Mouse (Mus musculus) intestine, postnatal 0 days (tissue): ENCODE measurements at regions not wholly inside any gene's neighbourhood (a gene's known extent, or its start where the extent isn't known, plus 50 kb on each side); places are given as distances from the start of the nearest gene placed in this dataset.

ENCODE experiments used
- ATAC-seq: fragments of 200-750 bp; cut with Nextera tagmentation; 2 replicates; pipeline ENCODE4 v1.8.0; 2017; ENCODE audit warnings: mild to moderate bottlenecking, moderate TSS enrichment, moderate library complexity
- H3K27ac ChIP-seq: fragments of 300-500 bp; sonication (generic); 2 replicates; pipeline ENCODE4 v1.5.1; 2014; ENCODE audit warnings: mild to moderate bottlenecking, low read depth, low read length, moderate library complexity
- H3K27me3 ChIP-seq: fragments of 300-500 bp; sonication (generic); replicated peaks from 2 replicates; pipeline ENCODE4 v1.6.1; 2014; ENCODE audit warnings: low read length, mixed read lengths; ENCODE audit not compliant: control insufficient read depth, insufficient read depth
- H3K36me3 ChIP-seq: fragments of 300-500 bp; sonication (generic); 2 replicates; pipeline ENCODE4 v1.6.1; 2014; ENCODE audit warnings: mild to moderate bottlenecking, moderate library complexity; ENCODE audit not compliant: control insufficient read depth, insufficient read depth
- H3K4me1 ChIP-seq: fragments of 300-500 bp; sonication (generic); replicated peaks from 2 replicates; pipeline ENCODE4 v1.6.1; 2014; ENCODE audit warnings: antibody characterized with exemption, low read length, mixed read lengths; ENCODE audit not compliant: control insufficient read depth, insufficient read depth
- H3K4me2 ChIP-seq: fragments of 300-500 bp; sonication (generic); replicated peaks from 2 replicates; pipeline ENCODE4 v1.6.1; 2014; ENCODE audit warnings: low read depth, mild to moderate bottlenecking, moderate library complexity
- H3K4me3 ChIP-seq: fragments of 300-500 bp; sonication (generic); 2 replicates; pipeline ENCODE4 v1.5.1; 2014; ENCODE audit warnings: low read depth, low read length
- H3K9ac ChIP-seq: fragments of 300-500 bp; sonication (generic); 2 replicates; pipeline ENCODE4 v1.6.1; 2014; ENCODE audit warnings: mild to moderate bottlenecking, low read depth, low read length
- H3K9me3 ChIP-seq: fragments of 300-500 bp; sonication (generic); 2 replicates; pipeline ENCODE4 v1.6.1; 2016; ENCODE audit warnings: mixed run types; ENCODE audit not compliant: control insufficient read depth
- CTCF ChIP-seq: sonication (generic); IDR thresholded peaks from 2 replicates; pipeline ENCODE4 v1.5.1; 2016; ENCODE audit warnings: low read depth, mild to moderate bottlenecking, control low read depth, antibody characterized with exemption, moderate library complexity
- WGBS: fragments of 180-500 bp; shearing (Covaris S2); extraction: QIAGEN DNeasy Blood & Tissue Kit; methylation state at CpG from one replicate; pipeline ENCODE4 v1.1.7; 2014; 5-methylcytosine and 5-hydroxymethylcytosine counted together

DNA sequence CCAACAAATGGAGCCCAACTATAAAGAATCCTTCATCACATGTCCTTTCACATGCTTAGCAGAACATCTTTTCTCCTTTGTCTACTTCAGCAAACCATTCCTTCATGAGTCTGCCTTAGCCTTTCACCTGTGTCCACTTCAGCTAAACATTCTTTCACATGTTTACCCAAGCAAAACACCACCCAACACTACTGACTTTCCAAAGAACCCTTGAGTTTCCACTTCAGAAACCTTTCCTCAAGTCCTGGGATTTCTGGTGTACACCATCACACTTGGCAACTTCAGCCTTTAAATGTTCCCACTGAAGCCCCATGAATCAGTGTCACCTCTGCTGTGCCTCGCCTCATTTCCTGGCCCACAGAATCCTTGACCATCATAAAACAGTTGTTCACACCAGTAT is 278.2 kb upstream of the Rps6ka3 start:
- 65% methylated on average over 1 of the region's 1 CpGs for WGBS
- Histone ChIP-seq H3K4me1 (no peaks in the 10 kb centered on the region), H3K4me3 (no peak overlapping the region), H3K9ac (no peak overlapping the region), H3K9me3 (no peaks in the 10 kb centered on the region), H3K36me3 (no peaks in the 10 kb centered on the region), H3K27me3 (no peaks in the 10 kb centered on the region), H3K27ac (no peak overlapping the region), H3K4me2 (no peak overlapping the region)
- no peak for ATAC-seq
- no peak for TF ChIP-seq CTCF

DNA sequence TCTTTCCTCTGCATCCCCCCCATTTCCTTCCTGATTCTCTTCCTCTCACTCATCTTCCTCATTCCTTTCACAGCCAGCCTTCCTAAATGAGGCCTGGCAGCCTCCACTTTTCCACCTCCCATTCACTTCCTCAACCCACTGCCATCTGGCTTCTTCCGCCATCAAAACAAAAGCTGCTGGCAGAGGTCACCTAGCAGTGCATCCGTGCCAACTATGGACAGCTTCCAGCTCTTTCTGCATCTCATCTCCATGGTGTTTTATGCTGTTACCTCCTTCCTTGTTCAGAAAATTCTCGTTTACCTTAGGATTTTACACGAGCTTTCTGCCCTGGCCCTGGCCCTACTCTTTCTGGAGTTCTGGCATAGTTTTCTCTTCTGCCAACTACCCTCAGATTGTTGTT is 262.9 kb upstream of the Rps6ka3 start:
- 68% methylated on average over 4 of the region's 4 CpGs for WGBS
- H3K27ac ChIP-seq: no peak overlapping the region
- H3K9ac ChIP-seq: no peak overlapping the region

DNA sequence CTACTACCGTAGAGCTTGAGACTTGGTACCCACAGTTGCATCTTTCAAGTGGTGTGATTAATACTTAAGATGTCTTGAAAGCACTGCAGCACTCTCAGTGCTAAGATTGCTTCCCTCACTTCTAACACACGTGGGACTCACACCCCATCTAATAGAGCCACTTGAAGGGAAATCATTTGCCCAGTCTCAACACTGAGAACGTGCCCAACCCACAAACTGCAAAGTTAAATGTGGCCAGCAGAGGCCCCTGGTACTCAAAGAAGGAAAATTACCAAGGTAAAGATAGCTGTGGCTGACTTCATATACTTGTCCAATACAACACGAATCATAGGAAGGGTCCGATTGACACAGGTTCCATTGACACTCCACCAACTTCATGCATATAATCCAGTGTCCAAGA is 238.4 kb upstream of the Rps6ka3 start:
- peak; percentile 57 for TF ChIP-seq CTCF
- H3K27me3 ChIP-seq: no peaks in the 10 kb centered on the region
- 67% methylated on average over 5 of the region's 5 CpGs for WGBS
- no peak overlapping the region for H3K9ac ChIP-seq
- H3K27ac ChIP-seq: no peak overlapping the region
- no peaks in the 10 kb centered on the region for H3K36me3 ChIP-seq
- no peaks in the 10 kb centered on the region for H3K9me3 ChIP-seq
- H3K4me1 ChIP-seq: no peaks in the 10 kb centered on the region
- no peak overlapping the region for H3K4me3 ChIP-seq
- no peak overlapping the region for H3K4me2 ChIP-seq
- no peak for ATAC-seq

More for the DNA sequence above, 262.9 kb upstream of the Rps6ka3 start:
- no peak overlapping the region for H3K4me3 ChIP-seq
- no peak for ATAC-seq
- no peaks in the 10 kb centered on the region for H3K27me3 ChIP-seq
- no peak overlapping the region for H3K4me2 ChIP-seq
- H3K9me3 ChIP-seq: no peaks in the 10 kb centered on the region
- H3K4me1 ChIP-seq: no peaks in the 10 kb centered on the region
- no peaks in the 10 kb centered on the region for H3K36me3 ChIP-seq
- TF ChIP-seq CTCF: no peak

DNA sequence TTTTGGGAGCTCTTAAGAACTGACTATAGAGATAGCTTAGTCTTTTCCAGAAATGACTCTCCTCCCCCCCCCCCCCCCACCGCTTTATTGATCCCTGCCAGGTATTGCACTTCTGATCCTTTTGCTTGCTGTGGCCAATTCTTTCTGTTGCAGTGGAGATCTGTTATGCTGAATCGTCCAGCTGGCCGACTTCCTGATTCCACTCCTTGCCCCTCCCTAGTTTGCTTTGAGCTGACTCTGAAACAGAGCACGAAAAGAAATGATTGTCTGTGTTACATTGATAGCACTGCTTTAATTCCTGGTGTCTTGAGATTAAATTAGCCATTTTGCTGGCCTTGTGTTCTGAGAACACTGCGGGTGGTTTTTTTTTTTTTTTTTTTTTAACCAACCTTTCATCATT is 233.5 kb upstream of the Rps6ka3 start:
- WGBS: 37% methylated on average over 4 of the region's 5 CpGs
- Histone ChIP-seq H3K27ac (no peak overlapping the region), H3K36me3 (no peaks in the 10 kb centered on the region), H3K9ac (no peak overlapping the region), H3K4me2 (no peak overlapping the region), H3K4me3 (no peak overlapping the region), H3K27me3 (no peaks in the 10 kb centered on the region), H3K9me3 (no peaks in the 10 kb centered on the region), H3K4me1 (no peaks in the 10 kb centered on the region)
- TF ChIP-seq CTCF: no peak
- no peak for ATAC-seq

DNA sequence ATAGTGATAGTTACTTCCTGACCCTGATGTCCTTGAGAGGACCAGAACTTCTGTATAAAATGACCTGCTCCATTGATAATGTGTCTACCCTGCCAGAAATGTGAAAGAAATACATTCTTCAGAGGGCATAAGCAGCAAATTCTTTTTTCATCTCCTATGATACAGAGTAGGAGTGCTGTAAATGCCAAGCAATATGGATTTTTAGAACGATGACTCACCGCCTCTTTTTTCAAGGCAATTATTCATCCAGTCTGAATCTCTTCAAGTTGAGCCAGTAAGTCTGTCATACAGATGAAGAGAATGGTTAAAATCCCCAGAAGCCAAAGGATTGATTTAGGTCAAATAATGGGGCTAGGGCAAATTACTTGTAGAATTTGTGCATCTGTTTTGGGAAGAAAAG is 225.4 kb upstream of the Rps6ka3 start:
- H3K4me1 ChIP-seq: no peaks in the 10 kb centered on the region
- H3K9ac ChIP-seq: no peak overlapping the region
- H3K27ac ChIP-seq: no peak overlapping the region
- no peak overlapping the region for H3K4me3 ChIP-seq
- H3K4me2 ChIP-seq: no peak overlapping the region
- no peak for ATAC-seq
- TF ChIP-seq CTCF: no peak
- 84% methylated on average over 2 of the region's 2 CpGs for WGBS
- H3K36me3 ChIP-seq: no peaks in the 10 kb centered on the region
- H3K27me3 ChIP-seq: no peaks in the 10 kb centered on the region
- no peaks in the 10 kb centered on the region for H3K9me3 ChIP-seq

DNA sequence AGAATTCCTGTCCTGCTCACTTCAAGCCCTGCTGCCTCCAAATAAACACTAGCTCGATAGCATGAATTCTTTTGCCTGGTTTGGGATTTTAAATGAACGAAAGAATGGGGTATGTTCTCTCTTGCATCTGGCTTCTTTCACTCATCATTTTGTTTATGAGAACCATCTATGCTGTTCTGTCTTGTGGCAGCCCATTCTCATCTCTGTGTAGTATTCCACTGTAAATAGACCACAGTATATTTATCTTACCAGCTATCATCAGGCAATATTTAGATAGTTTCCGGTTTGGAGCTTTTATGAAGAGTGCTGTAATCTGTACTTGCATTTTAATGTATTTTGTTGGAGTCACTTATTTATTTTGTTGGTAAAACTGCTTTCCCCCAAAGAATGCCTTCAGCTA is 222.4 kb upstream of the Rps6ka3 start:
- Histone ChIP-seq H3K4me1 (no peaks in the 10 kb centered on the region), H3K4me2 (no peak overlapping the region), H3K27me3 (no peaks in the 10 kb centered on the region), H3K27ac (no peak overlapping the region), H3K36me3 (no peaks in the 10 kb centered on the region), H3K4me3 (no peak overlapping the region), H3K9ac (no peak overlapping the region), H3K9me3 (no peaks in the 10 kb centered on the region)
- no peak for ATAC-seq
- 50% methylated on average over 3 of the region's 3 CpGs for WGBS
- no peak for TF ChIP-seq CTCF

DNA sequence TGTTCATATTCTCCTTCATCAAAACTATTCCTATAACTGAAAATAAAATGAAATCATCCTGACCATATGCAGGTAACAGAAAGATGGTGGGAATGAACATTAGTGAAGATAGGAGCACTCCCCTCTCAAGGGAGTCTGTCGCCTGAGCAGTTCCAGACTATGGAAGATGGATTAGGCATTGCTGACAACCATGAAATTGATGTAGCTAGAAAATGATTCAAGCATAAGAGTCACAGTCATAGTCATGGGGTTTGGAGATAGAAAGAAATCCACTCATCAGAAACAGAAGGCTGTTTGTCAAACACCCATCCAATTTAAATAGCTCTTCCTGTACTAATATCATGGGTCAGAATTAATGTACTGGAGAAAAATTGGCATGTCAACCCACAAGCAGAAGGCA is 191.2 kb upstream of the Rps6ka3 start:
- Histone ChIP-seq H3K9ac (no peak overlapping the region), H3K27me3 (no peaks in the 10 kb centered on the region), H3K27ac (no peak overlapping the region), H3K36me3 (no peaks in the 10 kb centered on the region), H3K9me3 (no peaks in the 10 kb centered on the region), H3K4me2 (no peak overlapping the region), H3K4me1 (no peaks in the 10 kb centered on the region), H3K4me3 (no peak overlapping the region)
- ATAC-seq: no peak
- no peak for TF ChIP-seq CTCF
- 81% methylated on average over 1 of the region's 1 CpGs for WGBS
